Mouse (Mus musculus): ENCODE data around the gene Egln1. TPM values are rescaled to one million over a fixed set of nuclear protein-coding genes. Genes with fewer than 3 reads are reported as not detected.

Egln1 gene
- total RNA-seq, 2 experiments from 2014 or later: 140 to 151 TPM

DNA sequence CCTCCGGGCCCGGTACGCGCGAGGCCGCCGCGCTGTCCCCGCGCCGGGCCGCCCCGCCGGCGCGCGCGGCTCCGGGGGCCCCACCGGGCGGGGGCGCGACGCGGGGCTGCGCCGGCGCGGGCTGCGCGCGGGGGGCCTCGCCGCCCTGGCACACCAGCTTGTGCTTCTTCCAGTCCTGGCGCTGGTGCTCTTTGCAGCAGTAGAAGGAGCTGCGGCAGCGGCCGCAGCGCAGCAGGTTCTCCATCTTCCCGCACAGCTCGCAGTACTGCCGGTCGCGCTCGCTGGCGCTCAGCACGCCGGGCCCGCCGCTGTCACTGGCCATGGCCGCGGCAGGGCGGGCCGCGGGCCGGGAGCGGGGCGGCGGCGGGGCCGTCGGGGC lies 402 bp downstream of the Egln1 start:
- intact Hi-C loops (cut with DNase I): loop anchor here (5.0 kb wide), 2 partner anchors 36 to 51 kb away; partner anchors contain the start of genes Exoc8 and Sprtn
- DNase-seq: no peak

DNA sequence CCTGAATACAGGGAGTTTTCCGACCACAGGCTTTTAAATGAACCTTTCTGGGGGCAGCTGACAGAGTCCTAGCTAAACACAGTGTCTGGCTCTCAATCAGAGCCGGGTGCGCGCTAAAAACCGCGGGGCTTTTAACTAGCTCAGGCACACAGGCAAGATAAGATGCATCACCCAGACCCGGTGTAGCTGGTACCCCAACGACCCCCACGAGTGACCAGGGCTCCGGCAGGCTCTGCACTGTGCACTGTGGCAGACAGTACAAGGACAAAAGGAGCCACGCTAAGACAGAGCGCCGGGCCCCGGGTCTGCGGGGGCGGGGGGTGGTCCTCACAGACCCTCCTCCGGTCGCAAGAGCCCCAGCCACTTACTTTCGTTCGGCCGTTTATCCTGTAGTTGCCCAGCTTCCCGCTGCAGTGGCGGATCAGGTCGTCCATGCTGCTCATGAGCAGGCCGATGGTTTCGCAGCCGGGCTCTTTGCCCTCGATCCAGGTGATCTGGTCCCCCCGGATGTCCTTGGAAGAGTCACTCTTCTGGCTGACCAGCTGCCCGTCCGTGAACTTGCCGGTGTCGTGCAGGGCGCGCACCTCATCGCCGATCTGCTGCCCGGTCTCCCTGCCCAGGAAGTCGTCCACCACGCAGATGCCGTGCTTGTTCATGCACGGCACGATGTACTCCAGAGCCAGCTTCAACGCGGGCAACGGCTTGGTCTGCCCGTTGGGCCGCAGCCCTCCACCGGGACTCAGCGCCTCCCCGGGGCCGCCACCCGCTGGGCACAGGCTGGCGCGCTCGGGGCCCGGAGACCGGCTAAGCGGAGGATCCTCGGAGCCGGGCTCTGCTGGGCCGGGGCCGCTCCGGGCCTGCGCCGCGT lies 1.0 kb downstream of the Egln1 start:
- peak; percentile 39 to 55 for DNase-seq

DNA sequence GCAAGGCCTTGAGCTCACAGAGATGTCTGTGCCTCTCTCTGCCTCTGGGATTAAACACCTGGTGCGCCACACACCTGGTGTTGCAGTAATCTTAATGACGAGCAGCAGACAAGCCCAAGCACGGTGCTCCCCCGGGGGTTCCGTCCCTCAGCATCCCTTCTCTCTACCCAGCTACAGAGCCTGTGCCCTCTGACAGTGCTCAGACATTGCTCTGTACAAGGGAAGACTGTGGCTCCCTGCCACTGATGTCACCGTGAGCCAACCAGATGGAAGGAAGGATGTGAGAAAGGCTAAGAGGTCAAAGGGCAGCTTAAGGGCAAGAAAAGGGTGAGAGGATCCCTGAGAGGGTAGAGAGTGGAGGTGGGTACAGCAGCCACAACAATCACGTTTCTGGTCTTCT lies 4.7 kb downstream of the Egln1 start:
- no peak for DNase-seq
- intact Hi-C loops (cut with DNase I): no loop called here

More for the DNA sequence above, 1.0 kb downstream of the Egln1 start:
- intact Hi-C loops (cut with DNase I): loop anchor here (5.0 kb wide), 2 partner anchors 36 to 51 kb away; partner anchors contain the start of genes Exoc8 and Sprtn

- DNase-seq: no peak
- intact Hi-C loops (cut with DNase I): no loop called here
These were observed 5.3 kb downstream of the Egln1 start for GRCm38 (mm10) chr8:124943801-124944200.

DNA sequence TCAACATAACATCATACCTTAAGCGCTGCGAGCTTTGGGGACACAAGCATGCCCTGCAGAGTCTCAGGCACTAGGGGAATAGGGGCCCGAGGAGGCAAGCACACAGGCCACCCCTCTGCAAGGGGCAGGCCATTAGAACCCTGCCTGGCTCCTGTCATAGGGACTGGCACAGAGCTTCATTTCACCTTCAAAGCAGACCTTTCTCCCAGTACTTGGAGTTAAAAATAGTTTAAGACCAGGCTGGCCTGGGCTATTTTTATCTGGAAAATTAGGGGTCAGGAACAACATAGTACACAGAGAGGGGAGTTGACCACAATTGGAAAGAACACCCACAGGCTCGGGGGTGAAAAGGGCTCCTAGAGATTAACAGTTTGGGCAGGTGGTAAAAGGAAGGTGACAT lies 11.8 kb downstream of the Egln1 start:
- intact Hi-C loops (cut with DNase I): no loop called here
- no peak for DNase-seq

DNA sequence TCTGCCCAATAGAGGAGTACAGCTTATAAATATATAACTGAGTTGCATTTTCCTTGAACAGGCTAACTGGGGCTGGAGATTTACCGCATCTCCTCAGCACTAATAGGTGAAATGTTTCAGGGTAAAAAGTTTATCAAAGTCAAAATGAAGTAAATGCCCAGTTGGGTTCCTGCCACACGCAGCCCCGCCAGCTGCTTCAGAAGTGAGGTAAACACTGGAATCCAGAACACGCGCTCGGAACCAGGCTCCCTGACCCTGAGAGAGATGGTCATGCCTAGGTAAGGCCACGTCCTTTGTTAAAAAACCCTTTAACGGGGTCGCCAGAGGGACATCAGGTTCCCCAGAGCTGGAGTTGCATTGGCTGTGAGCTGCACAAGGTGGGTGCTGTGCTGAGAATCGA lies 12.4 kb downstream of the Egln1 start:
- DNase-seq: no peak
- intact Hi-C loops (cut with DNase I): no loop called here

DNA sequence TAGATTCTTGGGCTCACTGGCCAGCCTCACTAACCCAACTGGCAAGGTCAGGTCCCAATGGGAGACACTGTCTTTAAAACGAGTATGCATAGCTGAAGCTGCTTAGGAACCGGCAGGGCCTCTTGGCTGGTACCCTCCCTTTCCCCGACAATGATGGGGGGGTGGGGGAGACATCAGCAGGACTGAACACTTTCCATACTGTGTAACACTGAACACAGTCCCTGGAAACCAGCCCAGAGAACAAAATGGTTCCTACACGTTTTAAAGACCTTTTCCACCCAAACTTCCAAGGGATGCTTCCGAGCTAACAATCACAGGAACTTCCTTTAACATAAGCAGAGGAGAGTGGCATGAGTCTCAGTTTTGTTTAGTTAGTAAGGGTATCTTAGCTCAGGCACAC lies 14.0 kb downstream of the Egln1 start:
- intact Hi-C loops (cut with DNase I): no loop called here
- DNase-seq: no peak

- no peak for DNase-seq
- intact Hi-C loops (cut with DNase I): no loop called here
These were observed 16.7 kb downstream of the Egln1 start for GRCm38 (mm10) chr8:124932435-124932834.

- no peak for DNase-seq
- intact Hi-C loops (cut with DNase I): no loop called here
These were observed 18.5 kb downstream of the Egln1 start for GRCm38 (mm10) chr8:124930649-124931048.

DNA sequence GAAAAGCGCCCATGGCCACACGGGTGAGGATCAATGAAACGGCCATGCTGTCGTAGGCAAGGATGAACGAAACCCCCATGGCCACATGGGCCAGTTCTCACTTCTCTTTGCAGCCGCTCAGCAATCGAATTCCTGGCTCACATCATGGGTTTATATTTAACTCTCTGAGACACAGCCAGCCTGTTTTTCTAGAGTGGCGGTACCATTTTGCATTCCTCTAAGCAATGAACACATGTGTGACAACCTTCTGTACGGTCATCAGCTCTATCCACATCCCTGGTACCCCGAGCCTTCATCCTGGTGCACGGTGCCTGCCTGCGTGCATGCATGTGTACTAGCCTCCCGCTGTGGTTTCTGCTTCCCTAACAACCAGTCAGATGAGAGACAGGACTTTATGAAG lies 19.0 kb downstream of the Egln1 start:
- intact Hi-C loops (cut with DNase I): no loop called here
- DNase-seq: no peak

DNA sequence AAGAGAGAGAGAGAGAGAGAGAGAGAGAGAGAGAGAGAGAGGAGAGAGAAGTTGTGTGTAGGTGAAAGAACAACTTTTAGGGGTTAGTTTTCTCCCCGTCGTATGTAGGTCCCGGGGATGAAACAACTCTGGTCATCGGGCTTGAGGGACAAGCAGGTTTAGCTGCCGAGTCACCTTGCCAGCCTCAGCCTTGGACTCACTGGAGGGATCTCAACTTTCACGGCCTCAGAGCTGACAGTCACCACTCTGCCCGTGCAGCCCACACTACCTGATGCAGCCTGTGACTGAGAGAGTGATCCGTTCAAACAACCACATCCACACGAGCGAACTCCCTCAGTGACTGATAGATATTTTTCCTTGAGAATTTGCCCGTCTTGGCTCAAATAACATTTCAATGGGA lies 20.1 kb downstream of the Egln1 start:
- DNase-seq: no peak
- intact Hi-C loops (cut with DNase I): no loop called here

GRCm38 (mm10) chr8:124926351-124926771 lies 22.8 kb downstream of the Egln1 start:
- intact Hi-C loops (cut with DNase I): no loop called here
- DNase-seq: no peak

GRCm38 (mm10) chr8:124925544-124926266 lies 23.4 kb downstream of the Egln1 start:
- intact Hi-C loops (cut with DNase I): no loop called here
- no peak for DNase-seq

GRCm38 (mm10) chr8:124923971-124924652 lies 25.0 kb downstream of the Egln1 start:
- intact Hi-C loops (cut with DNase I): no loop called here
- peak; percentile 47 to 61 for DNase-seq

- intact Hi-C loops (cut with DNase I): no loop called here
- DNase-seq: no peak
These were observed 26.5 kb downstream of the Egln1 start for GRCm38 (mm10) chr8:124922490-124923089.

DNA sequence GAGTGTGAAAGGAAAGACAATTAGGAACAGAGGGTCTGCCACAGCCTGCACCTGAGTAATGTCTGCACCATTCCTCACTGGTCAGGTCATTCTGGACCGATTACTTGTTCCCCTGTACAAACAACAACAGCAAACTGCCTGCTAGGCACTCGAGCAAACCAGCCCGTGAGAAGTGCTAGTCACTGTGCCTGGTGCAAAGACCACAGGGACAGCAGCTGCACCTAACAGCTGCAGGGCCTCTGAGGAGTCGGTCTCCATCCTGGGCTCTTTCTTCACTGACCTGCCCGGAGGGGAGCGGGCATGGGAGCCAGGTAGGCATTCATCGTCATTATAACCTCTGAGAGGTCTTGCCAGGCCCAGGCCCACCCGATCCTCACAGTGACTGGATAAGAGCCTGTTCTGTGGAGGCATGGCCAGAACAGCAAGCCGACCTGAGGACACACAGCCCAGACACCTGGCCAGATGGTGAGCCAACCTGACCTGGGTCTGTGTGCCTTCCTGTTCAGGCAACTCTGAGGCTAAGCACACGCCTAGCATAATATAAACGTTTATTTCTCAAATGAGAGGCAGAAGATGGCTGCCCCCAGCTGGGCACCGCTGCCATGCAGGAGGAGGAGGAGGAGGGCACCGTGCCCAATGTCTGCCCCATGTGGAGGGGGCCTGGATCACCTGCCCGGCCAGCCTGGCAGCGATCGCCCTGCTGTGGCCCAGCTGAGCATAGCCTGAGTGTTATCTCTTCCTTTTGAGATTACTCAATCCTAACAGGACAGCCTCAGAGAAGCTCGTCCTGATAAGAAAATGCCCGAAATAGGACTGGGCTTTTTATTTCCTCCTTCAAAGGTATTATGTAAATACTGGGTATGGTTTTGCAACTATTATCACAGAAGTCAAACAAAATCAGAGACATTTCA lies 27.5 kb downstream of the Egln1 start:
- DNase-seq: no peak
- intact Hi-C loops (cut with DNase I): no loop called here

- DNase-seq: no peak
- intact Hi-C loops (cut with DNase I): no loop called here
These were observed 31.2 kb downstream of the Egln1 start for GRCm38 (mm10) chr8:124917741-124918484.

- no peak for DNase-seq
- intact Hi-C loops (cut with DNase I): loop anchor here (5.0 kb wide), 1 partner anchor 33 kb away; the partner anchor contains the start of gene Egln1
These were observed 35.1 kb downstream of the Egln1 start for GRCm38 (mm10) chr8:124914061-124914460.

Measured in gastrocnemius, postnatal 36 days (tissue).